Mouse (Mus musculus) lung, postnatal 0 days (tissue): ENCODE measurements around the gene Ms4a12. TPM values are rescaled to one million over a fixed set of nuclear protein-coding genes. Genes with fewer than 3 reads are reported as not detected.
A peak's percentile ranks its signal among the peaks of the same experiment; 100 is the strongest.

Source experiments
- ATAC-seq: fragments of 200-750 bp; cut with Nextera tagmentation; 2 replicates; pipeline ENCODE4 v1.8.0; 2017; ENCODE audit warnings: moderate library complexity
- DNase-seq: peaks from one replicate; pipeline ENCODE4 v3.0.0-alpha.2; 2016; ENCODE audit warnings: low spot score
- H3K27ac ChIP-seq: fragments of 300-500 bp; sonication (generic); 2 replicates; pipeline ENCODE4 v1.5.1; 2014; ENCODE audit warnings: antibody characterized with exemption, mild to moderate bottlenecking, low read length, mixed read lengths
- H3K27me3 ChIP-seq: fragments of 300-500 bp; sonication (generic); replicated peaks from 2 replicates; pipeline ENCODE4 v1.6.1; 2014; ENCODE audit warnings: low read length, mixed read lengths; ENCODE audit not compliant: insufficient read depth
- H3K36me3 ChIP-seq: fragments of 300-500 bp; sonication (generic); 2 replicates; pipeline ENCODE4 v1.6.1; 2014; ENCODE audit warnings: low read length, mixed read lengths; ENCODE audit not compliant: insufficient read depth
- H3K4me1 ChIP-seq: fragments of 300-500 bp; sonication (generic); 2 replicates; pipeline ENCODE4 v1.6.1; 2014; ENCODE audit warnings: antibody characterized with exemption, low read depth, low read length, mixed read lengths; ENCODE audit not compliant: insufficient read depth
- H3K4me2 ChIP-seq: fragments of 300-500 bp; sonication (generic); replicated peaks from 2 replicates; pipeline ENCODE4 v1.6.1; 2014; ENCODE audit warnings: low read depth, mild to moderate bottlenecking, low read length, moderate library complexity, mixed read lengths
- H3K4me3 ChIP-seq: fragments of 300-500 bp; sonication (generic); 2 replicates; pipeline ENCODE4 v1.5.1; 2014; ENCODE audit warnings: low read depth, low read length
- H3K9ac ChIP-seq: fragments of 300-500 bp; sonication (generic); replicated peaks from 2 replicates; pipeline ENCODE4 v1.6.1; 2014; ENCODE audit warnings: low read depth, mild to moderate bottlenecking
- H3K9me3 ChIP-seq: fragments of 300-500 bp; sonication (generic); 2 replicates; pipeline ENCODE4 v1.6.1; 2016; ENCODE audit warnings: low read length, mixed read lengths
- CTCF ChIP-seq: IDR thresholded peaks from 2 replicates; pipeline ENCODE4 v1.5.1; 2016; ENCODE audit warnings: antibody characterized with exemption, mild to moderate bottlenecking
- EP300 ChIP-seq: IDR thresholded peaks from 2 replicates; pipeline ENCODE4 v1.6.1; 2016; ENCODE audit warnings: antibody characterized with exemption, mild to moderate bottlenecking, control low read depth
- WGBS: fragments of 180-500 bp; shearing (Covaris S2); extraction: QIAGEN DNeasy Blood & Tissue Kit; methylation state at CpG from one replicate; pipeline ENCODE4 v1.1.7; 2014; 5-methylcytosine and 5-hydroxymethylcytosine counted together
- polyA plus RNA-seq: library from polyadenylated mRNA; unstranded; fragments of >200 nt; fragmentation: Nextera tagmentation; extraction: Ambion mirVana; gene quantifications from 2 replicates; pipeline ENCODE4 v1.2.1, GENCODE M21; 2015

Ms4a12 gene
- polyA plus RNA-seq, 1 experiment from 2014 or later: not detected

GRCm38 (mm10) chr19:11165172-11165571 lies 67.1 kb downstream of the Ms4a12 start, which contains the start of gene 1700025F22Rik:
TSS of gene 1700025F22Rik (minus strand) at chr19:11165320.
- H3K27ac ChIP-seq: no peak within 1 kb of the TSS
- DNase-seq (no peak), ATAC-seq (no peak)
- H3K4me1 ChIP-seq: no peaks in the 10 kb centered on the region
- H3K9ac ChIP-seq: no peak within 1 kb of the TSS
- H3K36me3 ChIP-seq: no peaks in the 10 kb centered on the region
- H3K27me3 ChIP-seq: no peaks in the 10 kb centered on the region
- 40% methylated on average over 10 of the region's 10 CpGs for WGBS
- TF ChIP-seq CTCF (peak; percentile 39), EP300 (no peak)
- H3K4me3 ChIP-seq: no peak within 1 kb of the TSS
- no peaks in the 10 kb centered on the region for H3K9me3 ChIP-seq
- no peak within 1 kb of the TSS for H3K4me2 ChIP-seq

Other genes with a start within 250 kb of the Ms4a12 start
- gene Ms4a15, start 239.2 kb downstream of the Ms4a12 start, polyA plus RNA-seq: 0.15 and 0.37 TPM in 2 replicates
- not detected in 2 replicates for gene Ms4a18, start 214.4 kb downstream of the Ms4a12 start, polyA plus RNA-seq
- 3.3 and 4.5 TPM in 2 replicates for gene Ms4a8a, start 151.3 kb downstream of the Ms4a12 start, polyA plus RNA-seq
- gene 1700017D01Rik, start 101.6 kb downstream of the Ms4a12 start, polyA plus RNA-seq: not detected in 2 replicates
- not detected in 2 replicates for gene 1700025F22Rik, start 67.1 kb downstream of the Ms4a12 start, polyA plus RNA-seq
- not detected in 2 replicates for gene Ms4a13, start 35.7 kb downstream of the Ms4a12 start, polyA plus RNA-seq
- gene Ms4a1, start 33.8 kb upstream of the Ms4a12 start, polyA plus RNA-seq: 0.91 and 1.6 TPM in 2 replicates
- not detected in 2 replicates for gene Ms4a5, start 51.4 kb upstream of the Ms4a12 start, polyA plus RNA-seq
- 0.05 and 0.07 TPM in 2 replicates for gene Ms4a14, start 82.0 kb upstream of the Ms4a12 start, polyA plus RNA-seq
- 11.2 and 12.6 TPM in 2 replicates for gene Ms4a7, start 103.7 kb upstream of the Ms4a12 start, polyA plus RNA-seq
- 5.6 and 6.6 TPM in 2 replicates for gene Ms4a4a, start 143.1 kb upstream of the Ms4a12 start, polyA plus RNA-seq
- 1.1 and 1.2 TPM in 2 replicates for gene Ms4a4c, start 172.3 kb upstream of the Ms4a12 start, polyA plus RNA-seq
- 1.7 and 2.4 TPM in 2 replicates for gene Ms4a4b, start 211.1 kb upstream of the Ms4a12 start, polyA plus RNA-seq
- 10.8 and 12.6 TPM in 2 replicates for gene Ms4a6c, start 236.9 kb upstream of the Ms4a12 start, polyA plus RNA-seq